Mouse (Mus musculus): ENCODE measurements around the gene Nsf.

Nsf gene

DNA sequence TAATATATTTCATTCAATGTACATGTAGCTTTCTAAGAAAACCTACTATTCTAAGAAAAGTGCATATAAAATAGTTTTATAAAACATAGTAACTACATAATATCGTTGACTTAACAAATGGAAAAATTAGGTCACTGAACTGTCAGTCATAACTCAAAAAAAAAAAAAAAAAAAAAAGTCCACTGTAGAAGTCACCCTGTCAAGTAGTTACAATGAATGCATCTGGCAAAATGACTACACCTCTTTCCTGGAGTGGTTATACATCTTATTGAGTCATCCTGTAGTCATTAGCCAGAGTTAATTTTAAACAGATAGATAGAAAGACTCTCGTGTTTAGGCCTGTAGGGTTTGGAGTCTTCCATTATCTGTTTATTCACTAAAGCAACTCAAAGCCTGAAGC is 114.9 kb downstream of the Nsf start:
- DNase-seq (ENCODE audit: low spot score in 2 of 2): no peak

- no peak for DNase-seq (ENCODE audit: low spot score in 2 of 2)
Observed at GRCm38 (mm10) chr11:103832331-103832730, 121.5 kb downstream of the Nsf start.

GRCm38 (mm10) chr11:103831766-103832165 is 122.1 kb downstream of the Nsf start:
- DNase-seq (ENCODE audit: low spot score in 2 of 2): no peak

GRCm38 (mm10) chr11:103830476-103830875 is 123.4 kb downstream of the Nsf start:
- DNase-seq (ENCODE audit: low spot score in 2 of 2): no peak

- no peak for DNase-seq (ENCODE audit: low spot score in 2 of 2)
Observed at GRCm38 (mm10) chr11:103829956-103830355, 123.9 kb downstream of the Nsf start.

DNA sequence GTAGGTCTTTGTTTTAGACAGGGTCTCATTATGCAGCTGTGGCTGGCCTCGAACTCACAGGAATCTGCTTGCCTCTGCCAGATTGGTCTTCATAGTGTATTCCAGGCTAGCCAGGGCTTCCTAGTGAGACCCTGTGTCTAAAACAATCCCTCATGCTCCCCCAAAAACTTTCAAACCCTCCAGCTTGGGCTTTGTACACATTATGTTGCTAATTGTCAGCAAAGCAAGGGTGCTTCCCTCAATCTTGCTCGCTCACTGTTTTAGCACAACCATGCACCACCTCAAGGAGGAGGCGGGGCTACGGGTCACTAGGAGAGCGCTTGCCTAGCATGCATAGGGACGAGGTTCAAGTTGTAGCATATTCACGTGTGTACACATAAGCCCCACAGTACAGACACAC is 125.0 kb downstream of the Nsf start:
- DNase-seq (ENCODE audit: low spot score in 2 of 2): no peak

- no peak for DNase-seq (ENCODE audit: low spot score in 2 of 2)
Observed at GRCm38 (mm10) chr11:103827201-103827600, 126.7 kb downstream of the Nsf start.

DNA sequence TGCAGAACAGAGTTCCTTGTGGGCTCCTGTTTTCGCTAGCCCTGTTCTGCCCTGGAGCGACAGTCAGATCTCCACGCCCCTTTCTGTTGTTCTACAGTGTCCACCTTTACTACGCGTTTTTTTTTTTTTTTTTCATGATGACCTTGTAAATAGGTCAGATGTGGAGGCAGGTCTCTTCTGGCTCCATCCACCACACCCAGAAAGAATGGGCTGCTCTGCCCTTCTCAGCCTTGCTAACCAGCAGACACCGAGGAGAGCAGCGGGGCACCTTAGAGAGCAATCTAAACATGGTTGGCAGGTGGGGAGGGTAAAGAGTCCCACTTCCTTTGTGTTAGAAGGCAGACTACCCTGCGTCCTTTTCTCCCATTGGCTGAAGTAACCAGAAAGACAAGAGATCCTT is 137.1 kb downstream of the Nsf start:
- DNase-seq (ENCODE audit: low spot score in 2 of 2): no peak

DNA sequence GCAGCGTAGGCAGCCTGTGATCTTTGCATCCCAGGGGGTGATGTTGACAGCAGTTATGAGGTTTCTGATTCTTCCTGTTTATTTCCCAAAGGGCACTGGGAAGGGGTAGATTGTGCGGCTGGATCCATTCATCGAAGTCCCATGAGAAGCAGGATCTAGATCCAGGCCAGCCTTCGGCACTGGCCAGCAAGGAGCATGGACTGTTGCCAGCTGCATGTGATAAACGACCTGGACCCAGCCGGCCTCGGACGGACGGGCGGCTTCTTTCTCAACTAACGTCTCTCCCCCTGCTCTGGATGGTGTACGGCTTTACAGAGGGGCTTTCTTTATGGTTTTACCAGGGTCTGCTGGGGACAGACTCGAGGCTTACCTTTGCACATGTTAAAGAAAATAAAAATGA is 137.9 kb downstream of the Nsf start:
- no peak for DNase-seq (ENCODE audit: low spot score in 2 of 2)

GRCm38 (mm10) chr11:103814808-103815207 is 139.0 kb downstream of the Nsf start:
- no peak for DNase-seq (ENCODE audit: low spot score in 2 of 2)

DNA sequence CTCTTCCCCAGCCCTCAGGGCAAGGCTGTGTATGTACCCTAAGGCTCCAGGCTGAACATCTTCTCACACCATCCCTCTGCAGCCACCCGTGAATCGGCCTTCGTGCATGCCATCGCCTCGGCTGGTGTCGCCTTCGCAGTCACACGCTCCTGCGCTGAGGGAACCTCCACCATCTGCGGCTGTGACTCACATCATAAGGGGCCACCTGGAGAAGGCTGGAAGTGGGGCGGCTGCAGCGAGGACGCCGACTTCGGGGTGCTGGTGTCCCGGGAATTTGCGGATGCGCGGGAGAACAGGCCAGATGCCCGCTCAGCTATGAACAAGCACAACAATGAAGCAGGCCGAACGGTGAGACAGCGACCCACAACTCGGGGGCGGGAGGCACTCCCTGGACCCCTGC is 142.6 kb downstream of the Nsf start:
- DNase-seq (ENCODE audit: low spot score in 2 of 2): no peak

GRCm38 (mm10) chr11:103810631-103811030 is 143.2 kb downstream of the Nsf start:
- no peak for DNase-seq (ENCODE audit: low spot score in 2 of 2)

- no peak for DNase-seq (ENCODE audit: low spot score in 2 of 2)
Observed at GRCm38 (mm10) chr11:103809611-103810598, 144.0 kb downstream of the Nsf start.

- DNase-seq (ENCODE audit: low spot score in 2 of 2): no peak
Observed at GRCm38 (mm10) chr11:103808771-103809610, 144.9 kb downstream of the Nsf start.

DNA sequence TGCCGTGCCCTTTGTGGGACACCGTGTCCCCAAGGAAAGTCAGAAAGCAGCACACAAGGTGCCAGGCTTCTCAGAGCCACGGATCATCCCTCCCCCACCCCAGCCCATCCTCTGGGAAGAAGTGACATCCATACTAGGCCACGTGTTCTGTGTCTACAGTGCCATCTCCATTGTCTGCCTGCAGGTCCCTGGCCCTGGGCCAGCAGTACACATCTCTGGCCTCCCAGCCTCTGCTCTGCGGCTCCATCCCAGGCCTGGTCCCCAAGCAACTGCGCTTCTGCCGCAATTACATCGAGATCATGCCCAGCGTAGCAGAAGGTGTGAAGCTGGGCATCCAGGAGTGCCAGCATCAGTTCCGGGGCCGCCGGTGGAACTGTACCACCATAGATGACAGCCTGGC is 145.9 kb downstream of the Nsf start:
- DNase-seq (ENCODE audit: low spot score in 2 of 2): no peak

DNA sequence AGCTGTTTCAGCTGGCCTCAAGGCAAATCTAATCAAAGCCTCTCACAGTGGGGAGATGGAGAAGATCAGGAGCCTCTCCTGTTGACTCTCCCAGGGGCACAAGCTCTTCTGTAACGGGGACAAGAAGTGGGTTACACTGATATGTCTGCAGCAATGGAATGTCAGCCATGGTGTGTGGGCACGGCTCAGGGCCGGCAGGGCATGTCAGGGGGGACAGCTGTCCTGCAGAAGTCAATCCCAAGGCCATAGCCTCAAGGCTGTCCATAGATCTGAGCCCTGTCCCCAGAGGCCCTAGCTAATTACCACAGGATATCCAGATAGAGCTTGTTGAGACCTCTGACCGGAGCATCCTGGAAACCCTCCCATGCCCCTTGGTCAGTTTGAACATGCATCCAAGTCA is 149.1 kb downstream of the Nsf start:
- no peak for DNase-seq (ENCODE audit: low spot score in 2 of 2)

DNA sequence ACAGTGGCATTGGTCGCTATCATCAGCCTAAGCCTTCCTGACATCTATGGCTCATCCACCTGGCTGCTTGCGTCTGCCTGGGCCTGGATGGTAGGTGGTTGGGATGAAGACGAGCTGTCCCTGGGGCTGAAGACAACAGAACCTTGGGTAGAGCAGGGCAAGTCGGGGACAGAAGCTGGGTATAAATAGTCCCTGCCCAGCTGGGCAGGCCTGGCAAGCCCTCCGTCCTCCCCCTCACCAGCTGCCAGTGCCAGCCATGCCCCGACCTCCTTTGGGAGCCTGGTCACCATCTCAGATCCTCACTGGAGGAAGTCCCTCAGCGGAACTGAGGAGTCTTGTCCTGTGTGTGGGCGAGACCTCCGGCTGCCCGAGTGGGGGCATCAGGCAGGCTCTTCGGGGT is 149.7 kb downstream of the Nsf start:
- no peak for DNase-seq (ENCODE audit: low spot score in 2 of 2)

GRCm38 (mm10) chr11:103801128-103801527 is 152.7 kb downstream of the Nsf start:
- no peak for DNase-seq (ENCODE audit: low spot score in 2 of 2)

DNA sequence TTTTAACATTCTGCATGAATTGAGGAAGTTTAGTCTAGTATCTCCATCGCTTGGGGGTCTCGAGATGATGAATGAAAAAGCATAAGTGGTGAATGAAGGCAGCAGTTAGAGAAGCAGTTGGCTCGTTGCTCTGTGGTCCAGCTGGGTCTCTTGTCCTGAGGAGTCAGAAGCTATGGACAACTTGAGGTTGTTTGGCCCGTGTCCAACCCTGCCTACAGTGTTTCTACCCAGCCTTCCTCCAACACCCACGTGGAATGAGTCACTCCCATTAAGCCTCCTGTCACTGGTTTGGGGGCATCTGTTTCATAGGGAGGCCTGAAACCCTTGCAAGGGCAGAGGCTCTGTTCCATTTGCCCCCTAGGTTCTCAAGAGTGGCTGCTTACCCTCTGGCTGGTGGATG is 163.9 kb downstream of the Nsf start:
- DNase-seq (ENCODE audit: low spot score in 2 of 2): no peak

DNA sequence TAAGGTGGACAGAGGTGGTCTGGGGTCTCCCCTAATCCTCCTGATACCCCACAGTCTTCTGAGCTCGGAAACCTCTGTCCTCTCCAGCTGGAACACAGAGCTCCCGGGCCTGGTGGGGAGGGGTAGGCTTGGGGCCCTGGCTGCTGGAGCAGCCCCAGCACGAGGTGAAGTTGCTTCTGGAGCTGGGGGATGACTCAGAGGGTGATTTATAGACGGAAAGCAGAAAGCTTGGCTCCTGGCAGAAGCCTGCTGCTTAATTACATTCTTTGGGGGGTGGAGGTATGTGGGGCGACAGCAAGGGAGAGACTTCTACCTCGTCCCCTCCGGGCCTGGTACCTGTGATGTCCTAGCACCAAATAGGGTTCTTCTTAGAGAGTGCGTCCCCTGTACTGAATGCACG is 173.7 kb downstream of the Nsf start:
- no peak for DNase-seq (ENCODE audit: low spot score in 2 of 2)

DNA sequence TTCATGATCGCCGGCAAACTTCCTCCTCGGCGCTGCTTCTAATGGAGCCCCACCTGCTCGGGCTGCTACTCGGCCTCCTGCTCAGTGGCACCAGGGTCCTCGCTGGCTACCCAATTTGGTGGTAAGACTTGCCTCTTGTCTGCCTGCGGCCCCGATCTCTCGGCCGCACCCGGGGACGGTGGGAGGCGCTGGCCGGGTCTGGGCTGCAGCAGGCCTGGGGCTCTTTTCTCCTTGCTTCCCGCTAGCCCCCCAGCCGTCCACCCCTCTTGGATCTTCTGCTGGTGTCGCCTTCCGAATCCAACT is 179.7 kb downstream of the Nsf start:
- DNase-seq (ENCODE audit: low spot score in 2 of 2): no peak

GRCm38 (mm10) chr11:103773387-103774227 is 180.2 kb downstream of the Nsf start, which contains the start of gene Wnt3:
Gene Wnt3 (plus strand): TSS chr11:103774150.
- no peak for DNase-seq (ENCODE audit: low spot score in 2 of 2)

All from spleen, postnatal 4 days (tissue).